Mouse (Mus musculus): Measurements from ENCODE around the gene Ccdc194.

Gene Ccdc194

GRCm38 (mm10) chr8:71507589-71508104 is 17.9 kb downstream of the Ccdc194 start:
- peak; percentile 86 for DNase-seq

GRCm38 (mm10) chr8:71505979-71506378 is 19.5 kb downstream of the Ccdc194 start:
- DNase-seq, result peak; percentile 77

- no peak for DNase-seq
Measured at GRCm38 (mm10) chr8:71505326-71505725, 20.2 kb downstream of the Ccdc194 start.

GRCm38 (mm10) chr8:71504349-71504748 is 21.2 kb downstream of the Ccdc194 start:
- DNase-seq, result no peak

- DNase-seq, result peak; percentile 23
Measured at GRCm38 (mm10) chr8:71498816-71499690, 26.5 kb downstream of the Ccdc194 start.

GRCm38 (mm10) chr8:71497881-71498501 is 27.5 kb downstream of the Ccdc194 start:
- peak; percentile 46 for DNase-seq

- peak; percentile 47 for DNase-seq
Measured at GRCm38 (mm10) chr8:71497077-71497645, 28.4 kb downstream of the Ccdc194 start.

GRCm38 (mm10) chr8:71496481-71496880 is 29.0 kb downstream of the Ccdc194 start:
- DNase-seq, result peak; percentile 76

- DNase-seq, result peak; percentile 52
Measured at GRCm38 (mm10) chr8:71495811-71496210, 29.7 kb downstream of the Ccdc194 start.

- peak; percentile 80 for DNase-seq
Measured at GRCm38 (mm10) chr8:71495039-71495438, 30.5 kb downstream of the Ccdc194 start.

- peak; percentile 89 for DNase-seq
Measured at GRCm38 (mm10) chr8:71488454-71488853, 37.1 kb downstream of the Ccdc194 start.

GRCm38 (mm10) chr8:71487691-71488445 is 37.6 kb downstream of the Ccdc194 start, which contains the start of gene Gtpbp3:
Gene Gtpbp3, plus strand, starts transcription at chr8:71488103.
- DNase-seq, result peak; percentile 74

- no peak for DNase-seq
Measured at GRCm38 (mm10) chr8:71486136-71486529, 39.4 kb downstream of the Ccdc194 start.

GRCm38 (mm10) chr8:71485142-71486135 is 40.1 kb downstream of the Ccdc194 start, which contains the start of gene Ano8:
Gene Ano8, minus strand, starts transcription at chr8:71485963.
- DNase-seq, result peak; percentile 86

- peak; percentile 58 for DNase-seq
Measured at GRCm38 (mm10) chr8:71484736-71485135, 40.8 kb downstream of the Ccdc194 start.

- DNase-seq, result no peak
Measured at GRCm38 (mm10) chr8:71483932-71484331, 41.6 kb downstream of the Ccdc194 start.

GRCm38 (mm10) chr8:71478943-71479342 is 46.6 kb downstream of the Ccdc194 start:
- DNase-seq, result no peak

- peak; percentile 71 for DNase-seq
Measured at GRCm38 (mm10) chr8:71477196-71477845, 48.2 kb downstream of the Ccdc194 start.

GRCm38 (mm10) chr8:71476099-71476940 is 49.2 kb downstream of the Ccdc194 start:
- peak; percentile 89 for DNase-seq

GRCm38 (mm10) chr8:71475702-71476075 is 49.8 kb downstream of the Ccdc194 start:
- DNase-seq, result peak; percentile 70
